Mouse (Mus musculus): ENCODE results near the gene Calcrl. TPM values are rescaled to one million over a fixed set of nuclear protein-coding genes. Genes with fewer than 3 reads are reported as not detected.

Gene Calcrl
- 23.0 and 24.8 TPM in 2 replicates for polyA plus RNA-seq (2012; rRNA removed)

GRCm38 (mm10) chr2:84425138-84425537, at the start of gene Calcrl:
Calcrl (minus strand) TSS chr2:84425411.
- peak; percentile 32 for DNase-seq (ENCODE audit: low spot score)

GRCm38 (mm10) chr2:84474651-84475050, 49.4 kb upstream of the Calcrl start:
- DNase-seq (ENCODE audit: low spot score) = no peak

GRCm38 (mm10) chr2:84473941-84474530, 48.8 kb upstream of the Calcrl start:
- DNase-seq (ENCODE audit: low spot score) = no peak

- no peak for DNase-seq (ENCODE audit: low spot score)
These were observed 42.2 kb upstream of the Calcrl start for GRCm38 (mm10) chr2:84467391-84467790.

- DNase-seq (ENCODE audit: low spot score) = no peak
These were observed 39.7 kb upstream of the Calcrl start for GRCm38 (mm10) chr2:84464956-84465355.

- no peak for DNase-seq (ENCODE audit: low spot score)
These were observed 37.2 kb upstream of the Calcrl start for GRCm38 (mm10) chr2:84462411-84462810.

- DNase-seq (ENCODE audit: low spot score) = no peak
These were observed 34.5 kb upstream of the Calcrl start for GRCm38 (mm10) chr2:84459651-84460177.

- DNase-seq (ENCODE audit: low spot score) = no peak
These were observed 32.0 kb upstream of the Calcrl start for GRCm38 (mm10) chr2:84457221-84457620.

- no peak for DNase-seq (ENCODE audit: low spot score)
These were observed 30.1 kb upstream of the Calcrl start for GRCm38 (mm10) chr2:84455236-84455799.

GRCm38 (mm10) chr2:84454551-84455235, 29.5 kb upstream of the Calcrl start:
- DNase-seq (ENCODE audit: low spot score) = no peak

- DNase-seq (ENCODE audit: low spot score) = no peak
These were observed 28.8 kb upstream of the Calcrl start for GRCm38 (mm10) chr2:84454051-84454450.

GRCm38 (mm10) chr2:84445499-84445898, 20.3 kb upstream of the Calcrl start:
- DNase-seq (ENCODE audit: low spot score) = no peak

- DNase-seq (ENCODE audit: low spot score) = no peak
These were observed 16.7 kb upstream of the Calcrl start for GRCm38 (mm10) chr2:84441940-84442339.

- DNase-seq (ENCODE audit: low spot score) = no peak
These were observed 4.5 kb upstream of the Calcrl start for GRCm38 (mm10) chr2:84429724-84430123.

- DNase-seq (ENCODE audit: low spot score) = no peak
These were observed 3.6 kb upstream of the Calcrl start for GRCm38 (mm10) chr2:84428836-84429235.

- DNase-seq (ENCODE audit: low spot score) = no peak
These were observed 1.3 kb upstream of the Calcrl start for GRCm38 (mm10) chr2:84426531-84426930.

GRCm38 (mm10) chr2:84416501-84416900, 8.7 kb downstream of the Calcrl start:
- DNase-seq (ENCODE audit: low spot score) = no peak

GRCm38 (mm10) chr2:84409796-84410592, 15.2 kb downstream of the Calcrl start:
- DNase-seq (ENCODE audit: low spot score) = no peak

- no peak for DNase-seq (ENCODE audit: low spot score)
These were observed 20.4 kb downstream of the Calcrl start for GRCm38 (mm10) chr2:84404834-84405233.

- no peak for DNase-seq (ENCODE audit: low spot score)
These were observed 22.5 kb downstream of the Calcrl start for GRCm38 (mm10) chr2:84402713-84403112.

- DNase-seq (ENCODE audit: low spot score) = no peak
These were observed 28.7 kb downstream of the Calcrl start for GRCm38 (mm10) chr2:84396557-84396956.

GRCm38 (mm10) chr2:84393236-84393635, 32.0 kb downstream of the Calcrl start:
- DNase-seq (ENCODE audit: low spot score) = no peak

Data from urinary bladder, adult 2 months (tissue).